Comparison of ENCODE assay signal across 8 mouse cellular contexts in genomic region chr13:55571027-55571751, GRCm38 (mm10). TPM values are rescaled to one million over a fixed set of nuclear protein-coding genes. Genes with fewer than 3 reads are reported as not detected.
DNase-seq lines count a peak whose midpoint lies in the region; ATAC-seq lines count a peak whose summit lies in the region.

Gene Fam193b, minus strand, starts transcription at chr13:55571120.

- intact Hi-C loops in gastrocnemius, postnatal 14 days (cut with DNase I; ENCODE audit: low total_unique reads) = no loop called here
- intact Hi-C loops in left cerebral cortex, postnatal 10 days (cut with DNase I) = no loop called here

- DNase-seq in adipocyte (ENCODE audit: low spot score) = peak; percentile 89
- DNase-seq in embryo, embryonic 10 days (ENCODE audit: low spot score) = peak; percentile 96
- DNase-seq in gastrocnemius, postnatal 14 days = peak; percentile 94
- peak; percentile 90 to 96 for DNase-seq in left cerebral cortex, postnatal 10 days (ENCODE audit: extremely low spot score in 1 of 2, low spot score in 2 of 2)
- peak; percentile 91 for DNase-seq in right cerebral cortex, postnatal 25 days
- peak; percentile 93 to 94 for DNase-seq in urinary bladder, postnatal 4 days (ENCODE audit: low spot score in 2 of 2)

- peak; percentile 90 for ATAC-seq in inflammation-experienced regulatory T-cells, adult 6 months
- ATAC-seq in megakaryocyte-erythroid progenitor cell, adult 5-6 weeks (replicated peaks; ENCODE audit: low FRiP score, low TSS enrichment, poor library complexity, severe bottlenecking) = peak; percentile 93

RNA-seq across cellular contexts. Expression of gene Fam193b, which starts in this region (rescaled TPM):
- 10 to 100 TPM; 12.8 to 15.4 TPM for total RNA-seq in gastrocnemius, postnatal 14 days (2021)
- 10 to 100 TPM; 16.4 to 40.7 (median 37.3) TPM for polyA plus RNA-seq in inflammation-experienced regulatory T-cells, adult 6 months (2017; shearing (Covaris generic))
- 10 to 100 TPM; 65.8 to 67.6 TPM for total RNA-seq in left cerebral cortex, postnatal 10 days (2021)
- total RNA-seq in megakaryocyte-erythroid progenitor cell, adult 5-6 weeks (2014; fragmentation: Nextera tagmentation) = 49.7 and 72.9 TPM in 2 replicates
- 17.9 and 22.9 TPM in 2 replicates for total RNA-seq in megakaryocyte-erythroid progenitor cell, adult 5-6 weeks (2017)

Comparison
In these comparisons a context has a peak if more than half of its experiments do, and no peak if none do; other contexts are left out.
1. Peak in every context shown above with its lines: DNase-seq and ATAC-seq.